In genomic region chr15:98993093-98993793, GRCm38 (mm10) we compare ENCODE assay signal across 8 mouse cellular contexts. TPM values are rescaled to one million over a fixed set of nuclear protein-coding genes. Genes with fewer than 3 reads are reported as not detected.
DNase-seq lines count a peak whose midpoint lies in the region; ATAC-seq and TF ChIP-seq lines count a peak whose summit lies in the region.

No protein-coding gene starts in this region.

- TF ChIP-seq POLR2A in olfactory bulb, adult 2 months (IDR thresholded peaks at IDR 0.05; ENCODE audit: insufficient read depth, low read depth, low read length) = peak; percentile 38; the same call in 1 of the 2 replicates
- TF ChIP-seq POLR2A in thymus, adult 2 months (IDR thresholded peaks at IDR 0.05; ENCODE audit: control insufficient read depth, extremely low read depth, insufficient read depth, low read length, poor library complexity) = peak; percentile 86

- ATAC-seq in frontal cortex, adult (ENCODE audit: low TSS enrichment) = peak; percentile 82
- ATAC-seq in lung, embryonic 15.5 days (ENCODE audit: borderline replicate concordance, extremely low read depth, low FRiP score, low TSS enrichment) = peak; percentile 94

- peak overlapping the region; percentile 71 for H3K4me2 ChIP-seq in lung, embryonic 15.5 days

- H3K4me1 ChIP-seq in hindbrain, embryonic 10.5 days (replicated peaks) = peaks cover 71% of the 10 kb centered on the region
- peaks cover 44% of the 10 kb centered on the region for H3K4me1 ChIP-seq in lung, embryonic 15.5 days
- peaks cover 26% of the 10 kb centered on the region for H3K4me1 ChIP-seq in olfactory bulb, adult 2 months (ENCODE audit: control insufficient read depth, insufficient read depth, low read length)
- H3K4me1 ChIP-seq in thymus, adult 2 months (replicated peaks; ENCODE audit: control insufficient read depth, insufficient read depth, low read length) = peaks cover 6% of the 10 kb centered on the region; the same call in 1 of the 2 replicates

- H3K9me3 ChIP-seq in hindbrain, embryonic 10.5 days = no peaks in the 10 kb centered on the region
- no peaks in the 10 kb centered on the region for H3K9me3 ChIP-seq in lung, embryonic 15.5 days

- DNase-seq in MEL-GATA-1-ER (ENCODE audit: extremely low read depth, low read depth) = peak; percentile 81
- DNase-seq in cerebellum, adult 8-10 months = peak; percentile 94
- peak; percentile 95 for DNase-seq in hindbrain, embryonic 10.5 days (ENCODE audit: low spot score)
- peak; percentile 74 for DNase-seq in layer of hippocampus, adult 9-10 months (ENCODE audit: low spot score)
- DNase-seq in thymus, adult 2 months = peak; percentile 93

- H3K4me3 ChIP-seq in hindbrain, embryonic 10.5 days = peak overlapping the region; percentile 53
- peak overlapping the region; percentile 37 for H3K4me3 ChIP-seq in lung, embryonic 15.5 days
- H3K4me3 ChIP-seq in olfactory bulb, adult 2 months (ENCODE audit: insufficient read depth, low read depth, low read length) = peak overlapping the region; percentile 32
- peak overlapping the region; percentile 52 for H3K4me3 ChIP-seq in thymus, adult 2 months (ENCODE audit: control insufficient read depth, insufficient read depth, low read length)

- H3K27me3 ChIP-seq in hindbrain, embryonic 10.5 days (ENCODE audit: insufficient read depth, poor library complexity, severe bottlenecking) = no peaks in the 10 kb centered on the region
- H3K27me3 ChIP-seq in lung, embryonic 15.5 days = no peaks in the 10 kb centered on the region
- no peaks in the 10 kb centered on the region for H3K27me3 ChIP-seq in thymus, adult 2 months (ENCODE audit: control insufficient read depth, insufficient read depth, low read length)

- TF ChIP-seq CTCF in olfactory bulb, adult 2 months (IDR thresholded peaks at IDR 0.05; ENCODE audit: insufficient read depth, low read depth, low read length) = peak; percentile 99
- TF ChIP-seq CTCF in thymus, adult 2 months (IDR thresholded peaks at IDR 0.05; ENCODE audit: borderline replicate concordance, control insufficient read depth, extremely low read depth, insufficient read depth, low read length, poor library complexity) = peak; percentile 100

- H3K27ac ChIP-seq in hindbrain, embryonic 10.5 days = peak overlapping the region; percentile 95
- peak overlapping the region; percentile 93 for H3K27ac ChIP-seq in lung, embryonic 15.5 days
- H3K27ac ChIP-seq in olfactory bulb, adult 2 months (ENCODE audit: insufficient read depth, low read depth, low read length) = peak overlapping the region; percentile 93
- H3K27ac ChIP-seq in thymus, adult 2 months (ENCODE audit: control insufficient read depth, insufficient read depth, low read length) = peak overlapping the region; percentile 78

- WGBS in hindbrain, embryonic 10.5 days = 6% methylated on average over 35 of the region's 35 CpGs
- WGBS in lung, embryonic 15.5 days = 4% methylated on average over 35 of the region's 35 CpGs
- 1% methylated on average over 35 of the region's 35 CpGs for WGBS in olfactory bulb, adult 2 months
- 4% methylated on average over 35 of the region's 35 CpGs for WGBS in thymus, adult 2 months

- H3K9ac ChIP-seq in lung, embryonic 15.5 days = peak overlapping the region; percentile 55

- H3K36me3 ChIP-seq in hindbrain, embryonic 10.5 days = peaks cover 12% of the 10 kb centered on the region
- no peaks in the 10 kb centered on the region for H3K36me3 ChIP-seq in lung, embryonic 15.5 days
- H3K36me3 ChIP-seq in thymus, adult 2 months (ENCODE audit: control insufficient read depth, insufficient read depth, low read length) = no peaks in the 10 kb centered on the region

RNA-seq across cellular contexts. Expression of gene Tuba1c, which starts 36.4 kb away (rescaled TPM):
- polyA plus RNA-seq in hindbrain, embryonic 10.5 days (2016; fragmentation: Nextera tagmentation; extraction: Ambion mirVana) = 111 and 135 TPM in 2 replicates
- 211 and 224 TPM in 2 replicates for polyA plus RNA-seq in lung, embryonic 15.5 days (2015; fragmentation: Nextera tagmentation; extraction: Ambion mirVana)
- not detected in 2 replicates for polyA plus RNA-seq in olfactory bulb, adult 2 months (2012; ENCODE audit: insufficient read depth, insufficient read length, low replicate concordance, missing spikeins)
- 294 and 330 TPM in 2 replicates for polyA plus RNA-seq in thymus, adult 2 months (2012; rRNA removed)

RNA-seq across cellular contexts. Expression of gene Tuba1a, which starts 39.7 kb away (rescaled TPM):
- 4,838 and 8,764 TPM in 2 replicates for polyA plus RNA-seq in hindbrain, embryonic 10.5 days (2016; fragmentation: Nextera tagmentation; extraction: Ambion mirVana)
- 1,060 and 1,067 TPM in 2 replicates for polyA plus RNA-seq in lung, embryonic 15.5 days (2015; fragmentation: Nextera tagmentation; extraction: Ambion mirVana)
- 1,035 TPM in 1 of 2 replicates, not detected in the other for polyA plus RNA-seq in olfactory bulb, adult 2 months (2012; ENCODE audit: insufficient read depth, insufficient read length, low replicate concordance, missing spikeins)
- polyA plus RNA-seq in thymus, adult 2 months (2012; rRNA removed) = 373 and 432 TPM in 2 replicates

RNA-seq across cellular contexts. Expression of gene Gm49450, which starts 39.9 kb away (rescaled TPM):
- not detected in 2 replicates for polyA plus RNA-seq in hindbrain, embryonic 10.5 days (2016; fragmentation: Nextera tagmentation; extraction: Ambion mirVana)
- not detected in 2 replicates for polyA plus RNA-seq in lung, embryonic 15.5 days (2015; fragmentation: Nextera tagmentation; extraction: Ambion mirVana)
- polyA plus RNA-seq in olfactory bulb, adult 2 months (2012; ENCODE audit: insufficient read depth, insufficient read length, low replicate concordance, missing spikeins) = not detected in 2 replicates
- polyA plus RNA-seq in thymus, adult 2 months (2012; rRNA removed) = 82.1 and 153 TPM in 2 replicates

RNA-seq across cellular contexts. Expression of gene Tuba1b, which starts 58.9 kb away (rescaled TPM):
- 2,254 and 2,463 TPM in 2 replicates for polyA plus RNA-seq in hindbrain, embryonic 10.5 days (2016; fragmentation: Nextera tagmentation; extraction: Ambion mirVana)
- 1,916 and 1,998 TPM in 2 replicates for polyA plus RNA-seq in lung, embryonic 15.5 days (2015; fragmentation: Nextera tagmentation; extraction: Ambion mirVana)
- polyA plus RNA-seq in olfactory bulb, adult 2 months (2012; ENCODE audit: insufficient read depth, insufficient read length, low replicate concordance, missing spikeins) = 649 and 1,228 TPM in 2 replicates
- polyA plus RNA-seq in thymus, adult 2 months (2012; rRNA removed) = 3,866 and 5,106 TPM in 2 replicates

Comparison
In these comparisons a context has a peak if more than half of its experiments do, and no peak if none do; other contexts are left out.
1. Peak in every context shown above with its lines: DNase-seq, ATAC-seq, H3K4me3 ChIP-seq and H3K27ac ChIP-seq.
2. RNA of gene Tuba1c, which starts 36.4 kb away (polyA plus RNA-seq): 294 to 330 TPM in thymus, adult 2 months, 211 to 224 TPM in lung, embryonic 15.5 days and 111 to 135 TPM in hindbrain, embryonic 10.5 days; not detected in olfactory bulb, adult 2 months; every median in the first group is over 100 times any median in the second.
3. RNA of gene Gm49450, which starts 39.9 kb away (polyA plus RNA-seq): 82.1 to 153 TPM in thymus, adult 2 months; not detected in hindbrain, embryonic 10.5 days, not detected in lung, embryonic 15.5 days and not detected in olfactory bulb, adult 2 months; every median in the first group is over 10 times any median in the second.